Mouse (Mus musculus): ENCODE data around the gene Vmn1r7.
"Not testable (repeated sequence)": the region's sequence is repeated elsewhere in the genome, so short reads cannot be mapped to it uniquely, and the experiment has no call there.

Gene Vmn1r7

GRCm38 (mm10) chr6:57025224-57025623, at the start of gene Vmn1r7:
TSS of gene Vmn1r7 (minus strand) at chr6:57025324.
- DNase-seq (ENCODE audit: inconsistent ontology term): not testable (repeated sequence)

DNA sequence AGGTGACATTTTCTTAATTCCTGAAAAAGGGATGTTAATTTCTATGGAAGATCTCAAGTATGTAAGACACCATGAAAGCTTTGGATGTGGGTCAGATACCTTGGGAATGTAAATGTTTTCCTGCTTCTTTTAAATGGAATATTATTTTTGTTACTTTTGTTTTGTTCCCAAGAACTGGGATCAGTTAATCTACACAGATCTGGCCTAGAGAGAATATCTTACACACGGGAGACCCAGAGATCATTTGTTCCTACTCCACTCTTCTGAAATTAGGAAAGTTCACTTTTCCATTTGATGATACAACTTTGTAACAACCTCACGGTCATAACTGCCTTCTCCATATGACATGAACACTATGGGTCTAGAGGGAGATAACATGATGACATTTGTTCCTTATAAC, 41.4 kb upstream of the Vmn1r7 start, which contains the start of gene Vmn1r9:
Gene Vmn1r9 (plus strand): TSS at position 301 of the 400 bp plus-strand sequence.
- DNase-seq (ENCODE audit: inconsistent ontology term): no peak

- no peak for DNase-seq (ENCODE audit: inconsistent ontology term)
Measured at GRCm38 (mm10) chr6:57063730-57064129, 38.6 kb upstream of the Vmn1r7 start.

DNA sequence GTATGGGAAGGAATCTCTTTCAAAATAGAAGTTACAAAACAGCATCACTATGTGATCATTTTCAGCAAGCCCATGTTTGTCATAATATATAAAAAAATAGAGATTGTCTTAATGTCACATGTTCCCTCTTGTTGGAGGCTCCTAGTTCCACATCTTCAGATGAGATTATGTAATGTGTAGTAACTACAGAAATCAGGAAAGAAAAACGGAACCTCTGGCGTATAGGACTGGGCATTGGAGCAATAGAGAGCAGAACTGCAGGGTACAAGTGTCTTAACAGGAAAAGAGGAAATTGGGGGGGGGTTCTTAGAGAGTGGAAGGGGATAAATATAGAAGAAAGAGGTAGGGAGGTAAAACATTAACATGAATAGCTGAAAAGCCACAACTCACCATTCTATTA, 9.6 kb upstream of the Vmn1r7 start:
- DNase-seq (ENCODE audit: inconsistent ontology term): no peak

- DNase-seq (ENCODE audit: inconsistent ontology term): no peak
Measured at GRCm38 (mm10) chr6:57031984-57032383, 6.9 kb upstream of the Vmn1r7 start, which contains the start of gene Vmn1r8. TSS of gene Vmn1r8 (plus strand) at chr6:57032284.

- no peak for DNase-seq (ENCODE audit: inconsistent ontology term)
Measured at GRCm38 (mm10) chr6:56996943-56997342, 28.2 kb downstream of the Vmn1r7 start, which contains the start of gene Vmn1r6. TSS of gene Vmn1r6 (plus strand) at chr6:56997243.
